Mouse (Mus musculus) thymus, adult 2 months (tissue): ENCODE results near the gene Thrap3. TPM values are rescaled to one million over a fixed set of nuclear protein-coding genes. Genes with fewer than 3 reads are reported as not detected.
"Not testable (repeated sequence)": the region's sequence is repeated elsewhere in the genome, so short reads cannot be mapped to it uniquely, and the experiment has no call there.

Experiments
- DNase-seq: peaks from one replicate; pipeline ENCODE4 v3.0.0; 2021
- H3K27ac ChIP-seq: fragments of 200-500 bp; 2 replicates; pipeline ENCODE4 v1.5.1; 2012; ENCODE audit warnings: low read length, control low read depth; ENCODE audit not compliant: control insufficient read depth, insufficient read depth
- H3K27me3 ChIP-seq: fragments of 200-500 bp; 2 replicates; pipeline ENCODE4 v1.6.1; 2012; ENCODE audit warnings: mild to moderate bottlenecking, low read length, moderate library complexity, mixed read lengths; ENCODE audit not compliant: control insufficient read depth, insufficient read depth
- H3K36me3 ChIP-seq: fragments of 200-500 bp; 2 replicates; pipeline ENCODE4 v1.6.1; 2012; ENCODE audit warnings: mild to moderate bottlenecking, low read length, moderate library complexity; ENCODE audit not compliant: control insufficient read depth, insufficient read depth
- H3K4me1 ChIP-seq: fragments of 200-500 bp; replicated peaks from 2 replicates; pipeline ENCODE4 v1.6.1; 2012; ENCODE audit warnings: low read length; ENCODE audit not compliant: control insufficient read depth, insufficient read depth
- H3K4me3 ChIP-seq: fragments of 200-500 bp; 2 replicates; pipeline ENCODE4 v1.5.1; 2012; ENCODE audit warnings: mild to moderate bottlenecking, low read length, control low read depth, moderate library complexity; ENCODE audit not compliant: control insufficient read depth, insufficient read depth
- CTCF ChIP-seq: fragments of 200-500 bp; IDR thresholded peaks from 2 replicates; pipeline ENCODE4 v1.5.1; 2012; ENCODE audit warnings: mild to moderate bottlenecking, control low read depth, low read length, moderate library complexity, borderline replicate concordance; ENCODE audit not compliant: control insufficient read depth, poor library complexity, insufficient read depth; ENCODE audit errors: extremely low read depth
- POLR2A ChIP-seq: fragments of 200-500 bp; IDR thresholded peaks from 2 replicates; pipeline ENCODE4 v1.6.1; 2012; ENCODE audit warnings: mild to moderate bottlenecking, low read length, control low read depth, moderate library complexity; ENCODE audit not compliant: control insufficient read depth, poor library complexity, insufficient read depth; ENCODE audit errors: extremely low read depth
- WGBS: fragments of 180-500 bp; shearing (Covaris S2); methylation state at CpG from one replicate; pipeline ENCODE4 v1.1.7; 2018; 5-methylcytosine and 5-hydroxymethylcytosine counted together
- polyA plus RNA-seq: library from polyadenylated mRNA; depleted of rRNA; stranded (reverse); fragments of >200 nt; gene quantifications from 2 replicates; pipeline ENCODE4 v1.2.3, GENCODE M21; 2012

The Thrap3 gene
- polyA plus RNA-seq, 1 experiment: 91.8 TPM

DNA sequence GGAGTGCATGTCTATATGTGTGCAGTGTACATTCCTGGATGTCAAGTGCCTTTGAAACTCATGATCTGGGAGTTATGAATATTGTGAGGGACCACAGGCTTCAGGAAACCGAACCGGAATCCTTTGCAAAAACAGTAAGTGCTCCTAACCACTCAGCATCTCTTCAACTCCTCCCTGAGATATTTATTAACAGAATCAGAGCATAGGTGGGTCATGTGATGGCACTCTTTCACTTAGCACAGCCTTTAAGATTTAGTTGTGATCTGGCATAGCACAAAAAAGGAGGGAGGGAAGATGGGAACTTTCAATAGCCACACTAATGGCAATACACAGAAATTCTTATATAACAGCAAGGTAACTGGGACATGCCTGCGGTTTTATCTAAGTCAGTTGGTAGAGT lies 15.5 kb downstream of the Thrap3 start:
- no peak for TF ChIP-seq POLR2A
- no peak for TF ChIP-seq CTCF
- Histone ChIP-seq H3K27ac (no peak overlapping the region), H3K4me1 (no peaks in the 10 kb centered on the region), H3K36me3 (peaks cover 35% of the 10 kb centered on the region), H3K4me3 (no peak overlapping the region), H3K27me3 (no peaks in the 10 kb centered on the region)
- DNase-seq: no peak
- 96% methylated on average over 3 of the region's 3 CpGs for WGBS

DNA sequence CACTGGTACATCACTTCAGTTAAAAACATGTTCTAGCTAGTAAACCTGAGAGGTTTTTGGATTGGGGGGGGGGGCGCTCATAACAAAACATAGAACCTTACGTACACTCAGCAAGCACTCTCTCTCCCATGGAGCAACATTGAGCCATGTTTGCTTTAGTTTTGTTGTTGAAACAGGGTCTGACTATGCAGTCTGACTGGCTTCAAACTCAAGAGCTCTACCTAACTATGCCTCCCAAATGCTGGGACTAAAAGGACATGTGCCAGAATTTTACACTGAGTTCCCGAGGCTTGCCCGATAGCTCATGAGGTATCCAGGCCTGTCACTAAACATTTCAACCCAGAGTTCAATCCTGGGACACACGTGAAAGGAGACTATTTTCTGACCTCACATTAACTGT lies 19.5 kb downstream of the Thrap3 start:
- Histone ChIP-seq H3K4me1 (no peaks in the 10 kb centered on the region), H3K36me3 (peaks cover 48% of the 10 kb centered on the region), H3K4me3 (no peak overlapping the region), H3K27ac (no peak overlapping the region), H3K27me3 (no peaks in the 10 kb centered on the region)
- TF ChIP-seq POLR2A (no peak), CTCF (no peak)
- DNase-seq: no peak
- WGBS: 96% methylated on average over 5 of the region's 5 CpGs

DNA sequence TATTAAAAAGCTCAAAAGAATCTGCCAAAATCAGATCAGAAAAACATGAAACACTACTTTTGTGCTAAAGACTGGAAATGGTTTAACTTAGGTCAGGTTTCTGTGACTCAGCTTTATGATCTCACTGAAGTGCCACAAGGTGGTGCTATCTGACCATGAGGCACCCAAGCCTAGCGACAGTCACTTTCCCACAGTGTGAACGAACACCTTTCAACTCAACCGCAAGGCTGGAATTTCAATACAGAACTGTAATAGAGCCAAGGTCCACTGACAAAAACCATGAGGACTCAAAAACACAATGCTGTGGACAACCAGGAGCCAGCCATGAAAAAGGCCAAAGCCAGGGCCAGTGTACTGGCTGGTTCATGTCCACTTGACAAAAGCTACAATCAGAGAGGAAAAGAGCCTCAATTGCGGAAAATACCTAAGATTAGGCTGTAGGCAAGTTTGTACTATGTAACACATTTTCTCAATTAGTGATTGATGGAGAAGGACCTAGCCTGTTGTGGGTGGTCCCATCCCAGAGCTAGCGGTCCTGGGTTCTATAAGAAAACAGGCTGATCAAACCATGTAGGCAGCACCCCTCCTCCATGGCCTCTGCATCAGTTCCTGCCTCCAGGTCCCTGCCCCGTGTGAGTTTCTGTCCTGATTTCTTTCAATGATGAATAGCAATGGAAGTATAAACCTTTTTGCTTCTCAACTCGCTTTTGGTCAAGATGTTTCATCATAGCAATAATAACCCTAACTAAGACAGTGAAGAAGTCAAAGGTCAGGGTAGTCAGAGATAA lies 21.2 kb downstream of the Thrap3 start:
- Histone ChIP-seq H3K4me1 (no peaks in the 10 kb centered on the region), H3K27ac (no peak overlapping the region), H3K27me3 (no peaks in the 10 kb centered on the region), H3K4me3 (no peak overlapping the region), H3K36me3 (peaks cover 63% of the 10 kb centered on the region)
- DNase-seq: peak; percentile 37
- 68% methylated on average over 7 of the region's 7 CpGs for WGBS
- TF ChIP-seq CTCF (no peak), POLR2A (no peak)

DNA sequence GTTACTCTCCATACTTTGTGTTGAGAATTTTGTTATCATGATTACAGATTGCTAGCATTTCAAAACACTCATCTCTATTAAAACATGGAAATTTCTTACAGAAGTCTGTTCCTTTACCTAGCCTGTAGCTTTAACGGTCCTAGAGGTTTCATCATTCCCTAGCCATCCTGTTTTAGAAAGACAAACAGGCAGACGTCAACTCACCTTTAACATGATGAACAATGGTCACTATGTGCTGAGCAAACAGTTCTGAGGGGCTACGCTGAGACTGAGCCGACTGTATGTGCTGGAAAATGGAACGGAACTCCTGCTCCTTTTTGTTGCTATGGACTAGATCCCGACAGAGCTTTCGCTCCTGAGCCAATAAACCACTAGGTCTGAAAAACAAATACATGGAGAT lies 26.6 kb downstream of the Thrap3 start:
- peaks cover 94% of the 10 kb centered on the region for H3K36me3 ChIP-seq

DNA sequence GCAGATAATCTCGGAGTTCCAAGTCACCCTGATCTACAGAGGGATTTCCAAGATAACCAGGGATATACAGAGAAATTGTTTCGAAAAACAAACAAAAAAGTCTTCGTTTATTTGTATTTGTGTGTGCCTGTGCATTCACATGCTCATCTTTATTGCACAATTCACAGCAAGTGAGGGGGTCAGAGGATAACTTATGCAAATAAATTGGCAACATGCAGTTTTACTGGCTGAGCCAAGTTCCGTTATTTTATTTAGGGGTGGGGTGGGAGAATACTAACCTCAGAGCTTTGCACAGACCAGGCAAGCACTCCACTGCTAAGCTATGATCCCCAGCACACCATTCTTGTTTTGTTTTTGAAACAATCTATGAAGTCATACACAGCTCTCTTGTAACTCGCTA lies 28.8 kb downstream of the Thrap3 start:
- no peaks in the 10 kb centered on the region for H3K27me3 ChIP-seq
- no peak for DNase-seq
- peaks cover 94% of the 10 kb centered on the region for H3K36me3 ChIP-seq
- WGBS: 96% methylated on average over 5 of the region's 5 CpGs
- no peak overlapping the region for H3K4me3 ChIP-seq
- no peak overlapping the region for H3K27ac ChIP-seq
- TF ChIP-seq POLR2A (no peak), CTCF (no peak)
- H3K4me1 ChIP-seq: no peaks in the 10 kb centered on the region

More for the DNA sequence above, 26.6 kb downstream of the Thrap3 start:
- DNase-seq, H3K4me3 ChIP-seq, H3K27ac ChIP-seq, H3K27me3 ChIP-seq, H3K4me1 ChIP-seq: not testable (repeated sequence)
- WGBS: 97% methylated on average over 7 of the region's 7 CpGs

DNA sequence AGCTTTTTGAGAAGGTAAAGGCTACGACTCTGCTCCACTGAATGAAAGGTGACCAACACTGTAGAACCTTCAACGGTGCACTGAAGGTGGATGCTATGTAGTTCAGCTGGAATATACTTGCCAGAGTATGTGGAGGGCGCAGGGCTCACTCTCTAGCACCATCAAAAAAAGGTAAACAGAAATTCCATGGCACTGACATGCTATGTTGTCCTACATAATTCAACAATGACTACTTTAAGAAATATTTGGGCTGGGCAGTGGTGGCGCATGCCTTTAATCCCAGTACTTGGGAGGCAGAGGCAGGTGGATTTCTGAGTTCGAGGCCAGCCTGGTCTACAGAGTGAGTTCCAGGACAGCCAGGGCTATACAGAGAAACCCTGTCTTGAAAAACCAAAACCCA lies 31.8 kb downstream of the Thrap3 start:
- not testable (repeated sequence) for DNase-seq

DNA sequence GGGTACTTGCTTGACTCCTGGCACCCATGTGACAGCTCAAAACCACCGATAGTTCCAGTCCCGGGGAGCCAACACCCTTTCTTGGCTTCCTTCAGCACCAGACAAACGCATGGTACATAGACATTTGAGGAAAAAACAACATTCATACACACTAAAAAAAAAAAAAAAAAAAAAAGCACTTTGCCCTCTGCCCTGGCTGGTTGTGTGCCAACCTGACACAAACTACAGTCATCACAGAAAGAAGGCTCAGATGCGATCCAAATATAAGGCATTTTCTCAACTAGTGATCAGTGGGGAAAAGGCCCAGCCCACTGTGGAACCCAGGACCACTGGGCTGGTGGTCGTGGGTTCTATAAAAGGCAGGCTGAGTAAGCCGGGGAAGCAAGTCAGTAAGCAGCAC lies 33.7 kb downstream of the Thrap3 start:
- Histone ChIP-seq H3K27ac (no peak overlapping the region), H3K27me3 (no peaks in the 10 kb centered on the region), H3K36me3 (peaks cover 69% of the 10 kb centered on the region), H3K4me3 (no peak overlapping the region), H3K4me1 (no peaks in the 10 kb centered on the region)
- no peak for DNase-seq
- whole genome bisulfite sequencing: 92% methylated on average over 6 of the region's 6 CpGs
- TF ChIP-seq CTCF: no peak
- no peak for TF ChIP-seq POLR2A

More for the DNA sequence above, 31.8 kb downstream of the Thrap3 start:
- H3K36me3 ChIP-seq: peaks cover 88% of the 10 kb centered on the region
- not testable (repeated sequence) for H3K27ac ChIP-seq, H3K4me1 ChIP-seq, H3K27me3 ChIP-seq, H3K4me3 ChIP-seq
- 98% methylated on average over 5 of the region's 5 CpGs for WGBS
